16 mouse cellular contexts compared by ENCODE assay signal in genomic region chr6:7697999-7698699, GRCm38 (mm10). TPM values are rescaled to one million over a fixed set of nuclear protein-coding genes. Genes with fewer than 3 reads are reported as not detected.
DNase-seq lines count a peak whose midpoint lies in the region; ATAC-seq and TF ChIP-seq lines count a peak whose summit lies in the region.
"Had no signal": no experiment of that assay in that cellular context is flagged by ENCODE, and none has a peak within 500 bp of the region (broad histone marks: within the 10 kb centered on the region; RNA-seq: fewer than 3 reads in every experiment).

No protein-coding gene starts in this region.

- no peak overlapping the region for H3K4me2 ChIP-seq in kidney, embryonic 15.5 days
- H3K4me2 ChIP-seq in liver, postnatal 0 days (ENCODE audit: low read depth, low read length), result peak overlapping the region; percentile 44
- H3K4me2 ChIP-seq: embryonic facial prominence, embryonic 15.5 days; forebrain, embryonic 15.5 days; midbrain, embryonic 15.5 days; neural tube, embryonic 12.5 days had no signal

- WGBS in kidney, embryonic 15.5 days, result 83% methylated on average over 6 of the region's 6 CpGs
- WGBS in liver, postnatal 0 days (ENCODE audit: insufficient replicate concordance), result 60% methylated on average over 6 of the region's 6 CpGs

- DNase-seq in kidney, postnatal 14 days, result no peak
- DNase-seq in MEL-GATA-1-ER (ENCODE audit: extremely low read depth, low read depth), result peak; percentile 73
- no peak for DNase-seq in liver, postnatal 0 days
- no peak for DNase-seq in natural killer cell, adult 2 months (ENCODE audit: low spot score in 2 of 2)
- no peak for DNase-seq in kidney, postnatal 25 days
- DNase-seq: adrenal gland, adult 2 months; cerebellum, adult 8-10 months; lung, adult 18-20 months; lung, postnatal 36 days; thymus, postnatal 25 days had no signal

- 0 out of 2 replicates have a peak, but pooled peaks have one; percentile 23 for ATAC-seq in kidney, embryonic 15.5 days (replicated peaks; ENCODE audit: low FRiP score)
- peak; percentile 77 for ATAC-seq in liver, postnatal 0 days
- ATAC-seq: forebrain, embryonic 15.5 days; midbrain, embryonic 15.5 days had no signal

- 0 out of 2 replicates have a peak, but pooled peaks cover 4% of the 10 kb centered on the region for H3K27me3 ChIP-seq in kidney, embryonic 15.5 days
- no peaks in the 10 kb centered on the region for H3K27me3 ChIP-seq in erythroblast, embryonic 14.5 days (ENCODE audit: control insufficient read depth)
- no peaks in the 10 kb centered on the region for H3K27me3 ChIP-seq in liver, postnatal 0 days (ENCODE audit: insufficient read depth, low read length)
- H3K27me3 ChIP-seq: embryonic facial prominence, embryonic 15.5 days; forebrain, embryonic 15.5 days; midbrain, embryonic 15.5 days; neural tube, embryonic 12.5 days had no signal

- TF ChIP-seq EP300 in liver, postnatal 0 days (IDR thresholded peaks at IDR 0.05; ENCODE audit: low read depth), result peak; percentile 95

- no peaks in the 10 kb centered on the region for H3K36me3 ChIP-seq in kidney, embryonic 15.5 days
- peaks cover 2% of the 10 kb centered on the region; the same call in 1 of the 2 replicates for H3K36me3 ChIP-seq in erythroblast, embryonic 14.5 days (ENCODE audit: control insufficient read depth)
- no peaks in the 10 kb centered on the region for H3K36me3 ChIP-seq in liver, postnatal 0 days (replicated peaks; ENCODE audit: insufficient read depth, low read length)
- H3K36me3 ChIP-seq: embryonic facial prominence, embryonic 15.5 days; forebrain, embryonic 15.5 days; midbrain, embryonic 15.5 days; neural tube, embryonic 12.5 days had no signal

- no peak overlapping the region for H3K27ac ChIP-seq in kidney, embryonic 15.5 days
- peak overlapping the region; percentile 59; the same call in 1 of the 2 replicates for H3K27ac ChIP-seq in liver, postnatal 0 days (ENCODE audit: low read depth)
- H3K27ac ChIP-seq: embryonic facial prominence, embryonic 15.5 days; forebrain, embryonic 15.5 days; midbrain, embryonic 15.5 days; neural tube, embryonic 12.5 days had no signal

- H3K4me1 ChIP-seq in kidney, embryonic 15.5 days, result 0 out of 2 replicates have a peak, but pooled peaks cover 1% of the 10 kb centered on the region
- peaks cover 69% of the 10 kb centered on the region for H3K4me1 ChIP-seq in erythroblast, embryonic 14.5 days (ENCODE audit: control insufficient read depth)
- peaks cover 6% of the 10 kb centered on the region for H3K4me1 ChIP-seq in liver, postnatal 0 days (ENCODE audit: insufficient read depth)
- H3K4me1 ChIP-seq: embryonic facial prominence, embryonic 15.5 days; forebrain, embryonic 15.5 days; midbrain, embryonic 15.5 days; neural tube, embryonic 12.5 days had no signal

- no peak overlapping the region for H3K9ac ChIP-seq in kidney, embryonic 15.5 days
- H3K9ac ChIP-seq in liver, postnatal 0 days (replicated peaks), result no peak overlapping the region
- H3K9ac ChIP-seq: embryonic facial prominence, embryonic 15.5 days; forebrain, embryonic 15.5 days; midbrain, embryonic 15.5 days; neural tube, embryonic 12.5 days had no signal

- H3K4me3 ChIP-seq in kidney, embryonic 15.5 days (replicated peaks), result no peak overlapping the region
- H3K4me3 ChIP-seq in erythroblast, embryonic 14.5 days (replicated peaks), result peak overlapping the region; percentile 44
- no peak overlapping the region for H3K4me3 ChIP-seq in liver, postnatal 0 days (ENCODE audit: low read depth, low read length)
- H3K4me3 ChIP-seq: embryonic facial prominence, embryonic 15.5 days; forebrain, embryonic 15.5 days; midbrain, embryonic 15.5 days; neural tube, embryonic 12.5 days had no signal

- TF ChIP-seq CTCF in liver, postnatal 0 days (IDR thresholded peaks at IDR 0.05; ENCODE audit: low read depth), result no peak

- H3K9me3 ChIP-seq in kidney, embryonic 15.5 days (replicated peaks), result no peaks in the 10 kb centered on the region
- H3K9me3 ChIP-seq in erythroblast, embryonic 14.5 days (ENCODE audit: control insufficient read depth, low read length), result no peaks in the 10 kb centered on the region
- no peaks in the 10 kb centered on the region for H3K9me3 ChIP-seq in liver, postnatal 0 days (ENCODE audit: low read length)
- H3K9me3 ChIP-seq: embryonic facial prominence, embryonic 15.5 days; forebrain, embryonic 15.5 days; midbrain, embryonic 15.5 days; neural tube, embryonic 12.5 days had no signal

RNA-seq across cellular contexts. Expression of gene Asns, which starts 5.1 kb away (rescaled TPM):
- 32.8 and 38.1 TPM in 2 replicates for polyA plus RNA-seq in kidney, embryonic 15.5 days (2015; fragmentation: Nextera tagmentation; extraction: Ambion mirVana)
- polyA plus RNA-seq in erythroblast, embryonic 14.5 days (2012), result 3.5 and 4.7 TPM in 2 replicates
- polyA plus RNA-seq in liver, postnatal 0 days (2015; fragmentation: Nextera tagmentation; extraction: Ambion mirVana), result 95.6 and 102 TPM in 2 replicates
